Mouse (Mus musculus) urinary bladder, postnatal 36 days (tissue): ENCODE data around the gene Srl.
"Not testable (repeated sequence)": the region's sequence is repeated elsewhere in the genome, so short reads cannot be mapped to it uniquely, and the experiment has no call there.

ENCODE experiments used
- DNase-seq, 2 experiments: peaks; one replicate each; pipeline ENCODE4 v3.0.0; 2022; ENCODE audit warnings: low spot score in 2 of 2, mixed read lengths in 1 of 2

Srl gene

DNA sequence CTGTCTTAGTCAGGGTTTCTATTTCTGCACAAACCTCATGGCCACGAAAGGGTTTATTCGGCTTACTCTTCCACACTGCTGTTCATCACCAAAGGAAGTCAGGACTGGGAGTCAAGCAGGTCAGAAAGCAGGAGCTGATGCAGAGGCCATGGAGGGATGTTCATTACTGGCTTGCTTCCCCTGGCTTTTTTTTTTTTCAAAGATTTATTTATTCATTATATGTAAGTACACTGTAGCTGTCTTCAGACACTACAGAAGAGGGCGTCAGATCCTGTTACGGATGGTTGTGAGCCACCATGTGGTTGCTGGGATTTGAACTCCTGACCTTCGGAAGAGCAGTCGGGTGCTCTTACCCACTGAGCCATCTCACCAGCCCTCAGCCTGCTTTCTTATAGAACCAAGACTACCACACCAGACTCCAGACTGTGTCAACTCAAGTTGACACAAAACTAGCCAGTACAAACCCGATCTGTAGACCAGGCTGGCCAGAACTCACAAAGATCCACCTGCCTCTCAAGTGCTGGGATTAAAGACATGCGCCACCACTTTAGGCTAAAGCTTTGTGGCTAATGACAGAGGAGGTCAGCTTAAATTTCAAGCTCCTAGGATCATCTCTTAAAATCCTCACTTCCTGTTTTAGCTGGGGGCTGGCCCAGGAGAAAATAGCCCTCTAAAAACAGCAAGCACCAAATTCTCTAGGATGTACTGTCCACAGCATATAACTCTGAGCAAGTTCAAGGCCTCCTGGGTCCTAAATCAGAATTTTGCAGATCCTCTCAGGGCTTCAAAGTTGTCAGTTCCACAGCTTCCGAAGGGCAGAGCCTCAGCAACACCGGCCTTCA, 67.4 kb downstream of the Srl start:
- DNase-seq, result not testable (repeated sequence)

DNA sequence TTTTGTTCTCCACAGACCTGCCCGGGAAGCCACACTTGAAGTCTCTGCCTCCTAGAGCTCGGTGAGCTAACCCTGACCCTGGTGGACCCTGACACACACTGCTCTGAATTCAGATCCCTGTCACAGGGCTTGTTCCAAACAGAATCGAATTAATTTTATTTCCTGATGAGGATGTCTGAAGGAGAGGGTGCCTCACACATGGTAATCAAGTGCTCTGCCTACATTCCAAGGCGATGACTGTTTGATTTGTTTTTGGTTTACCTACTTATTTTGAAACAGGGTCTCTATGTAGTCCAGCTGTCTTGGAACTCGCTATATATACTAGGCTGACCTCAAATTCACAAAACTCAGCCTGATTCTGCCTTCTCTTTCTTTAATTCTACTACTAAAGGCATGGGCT, 68.4 kb downstream of the Srl start:
- no peak for DNase-seq

DNA sequence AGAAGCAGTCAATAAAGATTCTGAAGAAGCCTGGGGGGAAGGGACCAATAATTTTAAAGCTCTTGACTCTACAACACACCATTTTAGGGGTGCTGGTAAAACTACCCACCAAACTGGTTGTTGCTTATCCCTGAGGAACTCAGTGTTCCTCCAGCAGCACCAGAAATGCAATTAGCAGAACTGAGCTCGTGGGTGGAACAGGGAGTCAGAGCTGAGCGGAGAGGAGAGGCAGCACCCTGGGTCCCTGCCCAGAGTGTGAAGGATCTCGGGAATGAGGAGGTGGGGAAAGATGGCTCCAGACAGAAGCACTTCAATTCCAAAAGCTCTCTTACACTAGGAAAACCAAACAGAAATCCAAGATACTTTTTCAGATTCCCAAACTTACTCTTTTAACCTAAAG, 68.9 kb downstream of the Srl start:
- peak; percentile 31 to 74 for DNase-seq

DNA sequence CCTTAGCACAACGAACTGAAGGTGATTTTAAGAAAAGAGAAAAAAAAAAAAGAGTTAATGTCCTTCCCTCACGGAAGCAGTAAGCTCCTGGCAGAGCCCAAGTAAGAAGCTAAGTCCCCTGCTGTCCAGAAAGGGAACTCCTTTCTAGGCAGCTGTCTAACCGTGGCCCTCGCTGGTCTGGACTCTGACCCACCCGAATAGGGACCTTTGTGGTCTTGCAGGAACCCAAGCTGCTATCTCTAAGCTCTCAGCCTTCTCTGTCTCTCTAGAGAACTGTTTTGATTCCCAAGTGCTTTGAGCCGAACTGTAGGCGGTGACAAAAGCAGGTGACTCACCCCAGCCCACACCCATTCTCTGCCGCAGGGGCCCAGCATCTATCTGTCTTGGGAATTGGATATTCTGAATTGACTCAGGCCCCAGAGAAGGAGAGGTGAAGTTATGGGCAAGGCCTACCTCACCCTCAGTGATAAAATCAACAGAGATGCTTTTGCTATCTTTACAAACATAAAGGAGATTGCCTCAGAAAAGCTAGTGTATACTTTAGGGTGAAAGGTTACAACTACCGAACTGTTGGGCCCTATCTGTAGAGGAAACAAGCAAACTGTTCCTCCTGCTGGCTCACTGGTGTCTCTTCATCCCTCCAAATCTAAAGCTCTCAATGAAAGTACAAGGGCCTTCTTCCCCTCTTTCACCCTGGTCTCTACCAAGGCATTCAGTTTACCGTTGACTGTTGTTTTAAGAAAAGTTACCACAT, 71.8 kb downstream of the Srl start:
- DNase-seq, result peak in 1 of 2 experiments; percentile 41

DNA sequence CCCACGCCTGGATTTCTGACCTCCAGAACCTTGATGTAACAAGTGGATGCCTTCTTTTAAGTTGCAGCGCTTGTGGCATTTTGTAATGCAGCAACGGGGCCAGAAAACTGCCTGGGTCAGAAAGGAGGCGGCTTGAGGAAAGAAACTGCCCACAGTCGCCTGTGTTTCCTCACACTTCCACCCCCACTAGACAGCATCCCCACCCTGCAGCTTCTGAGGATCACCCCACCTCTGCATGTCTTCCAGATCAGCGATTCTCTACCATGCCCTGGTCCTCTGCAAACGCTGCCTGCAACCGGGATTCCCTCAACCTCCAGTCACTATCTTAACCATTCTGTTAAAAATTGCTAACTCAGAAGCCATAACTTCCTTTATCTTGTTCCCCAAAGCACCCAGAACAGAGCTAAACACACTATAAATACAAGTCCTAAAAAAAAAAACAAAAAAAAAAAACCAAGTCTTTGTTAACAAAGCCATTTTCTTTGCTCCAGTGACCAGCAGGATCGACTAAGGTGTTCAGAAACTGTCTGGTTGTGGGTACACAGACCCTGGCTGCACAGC, 77.0 kb downstream of the Srl start:
- no peak for DNase-seq

DNA sequence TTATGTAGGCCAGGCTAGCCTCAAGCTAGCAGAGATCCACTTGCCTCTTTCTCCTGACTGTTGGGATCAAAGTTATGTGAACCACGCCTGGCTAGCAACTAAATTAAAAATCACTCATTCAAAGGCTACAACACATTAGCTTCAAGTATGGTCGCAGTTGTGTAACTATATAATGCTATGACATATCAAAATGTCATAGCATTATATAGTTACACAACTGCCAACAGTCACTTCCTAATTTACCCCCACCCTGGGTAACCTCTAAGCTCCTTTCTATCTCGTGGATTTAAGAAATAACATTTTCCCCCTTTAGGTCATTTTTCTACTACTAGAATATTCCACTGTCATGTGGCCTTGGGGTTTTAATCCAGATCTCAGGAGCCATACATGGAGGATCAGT, 83.7 kb downstream of the Srl start:
- no peak for DNase-seq

DNA sequence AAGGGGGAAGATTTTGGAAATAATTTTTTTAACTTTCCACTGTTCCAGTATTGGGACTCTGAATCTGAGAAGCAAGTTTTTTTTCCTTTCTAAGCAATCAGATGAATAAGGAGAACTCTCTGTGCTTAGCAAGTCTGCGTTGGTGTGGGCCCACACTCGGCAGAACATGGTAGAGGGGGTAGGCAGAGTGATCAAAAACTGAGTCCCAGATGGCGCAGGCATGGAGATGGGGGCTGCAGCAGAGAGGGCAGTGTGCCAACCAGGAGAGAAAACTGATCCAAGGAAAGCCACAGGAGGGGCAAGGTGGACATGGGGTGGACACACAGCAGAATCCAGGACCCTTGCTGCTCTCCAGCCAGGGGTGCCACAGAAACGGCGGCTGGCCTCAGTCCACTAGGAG, 85.2 kb downstream of the Srl start:
- DNase-seq, result no peak

DNA sequence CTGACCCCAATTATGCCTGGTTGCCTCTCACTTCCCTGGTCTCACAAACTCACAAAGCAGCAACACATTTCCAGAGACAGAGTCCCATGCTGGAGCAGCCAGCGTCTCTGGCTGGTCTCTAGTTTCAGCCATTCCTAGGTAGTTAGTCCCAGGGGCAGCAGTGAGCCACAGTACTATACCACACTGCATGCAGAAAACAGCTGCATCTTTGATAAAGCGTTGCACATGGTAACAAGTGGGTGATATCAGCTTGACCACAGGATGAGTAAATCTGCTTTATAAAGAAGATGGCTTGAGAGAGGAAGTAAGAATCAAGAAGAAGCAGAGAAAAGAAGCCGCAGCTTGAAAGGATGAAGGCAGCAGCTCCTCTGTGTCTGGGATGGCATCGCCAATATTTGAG, 85.9 kb downstream of the Srl start:
- DNase-seq, result no peak

DNA sequence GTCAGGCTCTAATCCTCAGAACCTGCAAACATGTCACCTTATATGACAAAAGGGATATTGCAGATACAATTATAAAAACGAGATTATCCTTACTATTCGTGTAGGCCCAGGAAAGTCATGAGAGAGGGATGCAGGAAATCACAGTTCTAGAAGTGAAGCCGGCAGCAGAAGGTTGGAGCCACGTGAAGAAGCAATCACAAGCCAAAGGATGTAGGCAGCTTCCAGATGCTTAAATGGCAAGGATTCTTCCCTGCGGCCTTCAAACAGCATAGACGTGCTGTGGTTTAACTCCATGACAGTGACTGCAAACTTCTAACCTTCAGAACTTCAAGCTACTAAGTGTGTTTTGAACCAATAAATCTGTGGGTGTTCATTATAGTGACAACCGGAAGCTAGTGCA, 87.1 kb downstream of the Srl start:
- no peak for DNase-seq

DNA sequence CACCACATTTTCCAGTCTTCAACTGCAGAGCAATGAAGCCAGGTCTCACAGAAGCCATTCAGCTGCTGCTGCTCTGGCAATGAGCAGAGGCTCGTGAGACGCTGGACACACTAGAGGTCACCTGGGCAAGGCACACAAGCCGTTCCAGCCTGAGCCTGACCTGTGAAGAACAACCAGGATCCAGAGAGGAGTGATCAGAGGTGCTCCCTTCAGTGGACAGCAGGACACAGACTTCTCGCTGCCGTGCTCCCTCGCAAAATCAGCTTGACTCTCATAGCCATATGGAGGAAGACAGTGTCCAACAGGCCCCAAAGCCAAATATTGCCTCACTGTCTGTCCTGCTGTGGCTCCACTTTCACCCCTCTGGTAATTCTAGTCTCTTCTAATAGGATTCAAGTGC, 92.2 kb downstream of the Srl start:
- no peak for DNase-seq

DNA sequence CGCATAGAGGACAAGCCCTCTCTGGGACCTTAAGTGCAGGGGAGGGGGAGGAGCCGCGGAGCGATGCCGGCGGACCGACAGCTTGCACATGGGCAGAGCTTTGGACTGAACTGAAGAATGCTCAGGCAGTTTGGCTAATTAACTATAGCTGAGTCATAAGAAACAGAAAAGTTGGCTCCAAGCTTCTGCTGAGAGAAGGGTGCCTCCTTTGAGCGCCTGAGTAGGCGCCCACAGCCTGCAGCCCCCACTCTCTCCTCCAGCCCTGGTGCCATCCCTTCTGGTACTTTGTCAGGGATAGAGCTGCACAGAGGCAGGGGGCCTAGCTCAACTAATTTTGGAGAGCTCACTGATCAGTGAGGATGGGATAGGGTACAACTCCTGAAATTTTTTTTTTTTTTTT, 93.4 kb downstream of the Srl start:
- peak; percentile 12 to 31 for DNase-seq

DNA sequence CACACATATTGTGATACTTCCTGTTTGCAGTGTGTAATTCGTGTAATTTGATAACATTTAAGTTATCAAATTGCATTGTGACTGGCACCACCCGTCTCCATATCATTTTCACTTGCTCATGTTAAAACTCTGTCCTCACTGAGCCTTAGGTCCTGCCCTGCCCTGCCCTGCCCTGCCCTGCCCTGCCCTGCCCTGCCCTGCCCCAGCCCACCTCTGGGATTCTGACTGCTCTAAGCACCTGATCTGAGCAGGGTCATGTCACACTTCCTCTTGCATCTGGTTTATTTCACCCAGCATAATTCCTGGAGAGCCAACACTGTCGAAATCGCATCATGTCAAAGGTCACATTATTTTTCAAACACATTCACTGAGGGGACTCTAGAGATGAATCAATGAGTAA, 95.2 kb downstream of the Srl start:
- no peak for DNase-seq

DNA sequence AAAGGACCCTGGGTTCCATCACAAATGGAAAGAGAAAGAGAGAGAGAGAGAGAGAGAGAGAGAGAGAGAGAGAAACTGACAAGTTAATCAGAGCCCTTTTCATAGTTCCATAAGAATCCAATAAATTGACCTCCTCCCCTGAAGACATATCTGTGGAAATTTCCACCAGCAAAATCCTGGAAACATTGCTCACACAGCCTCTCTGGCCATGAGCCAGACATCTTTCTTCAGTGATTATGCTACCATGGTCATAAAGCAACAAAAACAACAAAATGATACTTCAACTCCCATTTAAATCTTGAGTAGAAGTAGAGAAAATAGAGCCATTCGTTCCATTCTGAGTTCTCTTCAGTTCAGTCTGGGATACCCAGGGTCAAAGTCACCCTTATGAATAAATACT, 97.2 kb downstream of the Srl start:
- no peak for DNase-seq

DNA sequence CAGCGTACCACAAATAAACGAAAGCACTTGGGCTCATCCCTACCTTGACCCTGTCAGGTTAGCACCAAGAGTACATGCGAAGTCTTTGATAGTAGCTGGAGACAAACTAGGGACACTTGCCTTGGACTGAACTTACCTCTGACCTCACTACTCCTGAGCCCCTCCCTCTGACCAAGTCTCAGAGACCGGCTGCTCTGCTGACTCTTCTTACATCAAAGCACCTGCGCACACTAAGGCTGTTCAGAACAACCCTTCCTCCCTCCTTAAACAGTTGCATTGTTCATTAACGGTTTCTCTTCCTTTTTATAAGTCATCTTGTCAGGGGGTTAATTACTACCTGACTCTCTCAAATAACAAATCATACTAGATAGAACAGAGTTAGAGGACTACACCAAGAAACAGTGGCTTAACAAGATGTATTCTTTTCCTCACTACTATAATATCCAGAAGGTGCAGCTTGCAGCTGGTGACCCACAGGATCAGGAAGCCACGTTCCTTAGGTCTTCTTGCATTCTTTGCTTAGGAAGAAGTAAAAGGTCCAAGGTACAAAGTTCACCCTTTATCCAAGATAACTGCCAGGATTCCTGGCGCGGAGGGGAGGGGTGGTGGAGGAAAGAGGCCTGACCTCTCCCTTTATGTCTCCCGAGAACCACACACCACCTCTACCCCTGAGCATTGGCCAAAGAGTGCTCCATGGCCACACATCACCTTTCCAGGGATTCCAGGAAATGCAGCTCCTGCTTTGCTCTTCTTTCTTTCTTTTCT, 102.1 kb downstream of the Srl start:
- DNase-seq, result no peak

DNA sequence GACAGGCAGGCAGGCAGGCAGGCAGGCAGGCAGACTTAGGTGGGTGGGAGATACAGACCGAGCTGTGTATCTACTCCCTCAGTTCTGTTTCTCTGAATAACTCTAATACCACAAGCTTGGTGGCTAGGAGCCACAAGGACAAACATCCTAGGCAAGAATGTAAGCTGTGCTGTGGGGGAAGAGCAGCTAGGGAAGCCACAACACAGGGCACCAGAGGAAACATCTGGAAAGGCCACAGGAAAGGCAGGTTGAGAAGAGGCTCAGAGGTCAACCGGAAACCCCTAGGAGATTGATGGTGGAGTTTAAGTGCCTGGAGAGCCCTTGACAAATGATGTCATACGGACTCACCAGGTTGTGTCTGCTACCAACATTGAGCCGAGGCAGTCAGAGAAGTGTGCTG, 104.9 kb downstream of the Srl start:
- no peak for DNase-seq

DNA sequence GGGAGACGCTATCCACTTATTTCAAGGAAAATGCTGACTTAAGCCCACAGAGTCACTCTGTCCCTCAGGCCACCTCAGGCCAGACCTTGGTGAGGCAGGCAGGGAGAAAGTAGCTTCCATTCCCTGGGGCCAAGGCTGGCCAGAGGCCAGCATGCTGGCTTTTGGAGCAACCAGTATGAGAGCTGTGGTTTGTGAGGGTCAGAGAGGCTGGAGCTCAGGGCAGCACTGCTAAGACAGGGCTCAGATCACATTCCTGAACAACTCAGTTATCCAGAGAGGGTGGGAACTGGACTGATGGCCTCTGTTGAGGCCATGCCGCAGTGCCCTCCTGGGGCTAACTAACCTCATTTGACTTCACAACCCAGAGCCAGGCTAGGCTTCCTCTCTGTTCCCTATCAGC, 106.2 kb downstream of the Srl start:
- DNase-seq, result no peak

DNA sequence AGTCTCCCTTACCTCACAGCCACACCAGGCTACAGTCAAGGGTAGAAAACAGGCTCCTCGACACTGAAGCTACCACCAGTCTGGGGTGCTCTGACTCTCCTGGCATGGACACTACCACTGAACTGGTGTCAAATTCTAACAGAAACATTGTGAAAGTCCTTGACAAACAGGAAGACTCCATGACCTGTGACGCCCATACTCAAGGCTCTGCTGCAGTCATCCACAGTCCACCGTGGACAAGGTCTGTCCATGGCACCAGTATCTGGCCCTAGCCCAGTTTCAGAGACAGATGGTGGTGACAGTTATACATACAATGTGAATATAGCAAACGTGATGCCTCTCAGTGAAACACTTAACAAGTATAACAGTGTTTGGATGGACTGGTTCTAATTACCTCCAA, 109.8 kb downstream of the Srl start:
- no peak for DNase-seq

DNA sequence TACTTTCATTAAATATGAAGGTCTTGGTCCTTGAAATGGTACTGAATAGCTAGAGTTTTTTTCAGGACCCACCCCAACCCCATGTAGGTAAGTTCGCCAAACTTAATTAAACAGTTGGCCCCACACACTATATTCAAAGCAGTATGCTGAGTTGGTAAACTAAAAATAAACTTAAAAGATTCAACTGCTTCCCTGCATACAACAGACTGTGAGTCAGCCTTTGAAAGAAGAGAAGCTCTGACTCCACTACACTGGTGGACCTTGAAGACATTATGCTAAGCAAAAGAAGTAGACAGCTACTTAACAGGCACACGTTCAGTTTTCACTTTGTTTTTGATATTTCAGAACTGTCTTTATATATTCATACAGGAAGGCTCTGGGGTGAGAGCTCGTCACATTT, 110.6 kb downstream of the Srl start:
- DNase-seq, result no peak

DNA sequence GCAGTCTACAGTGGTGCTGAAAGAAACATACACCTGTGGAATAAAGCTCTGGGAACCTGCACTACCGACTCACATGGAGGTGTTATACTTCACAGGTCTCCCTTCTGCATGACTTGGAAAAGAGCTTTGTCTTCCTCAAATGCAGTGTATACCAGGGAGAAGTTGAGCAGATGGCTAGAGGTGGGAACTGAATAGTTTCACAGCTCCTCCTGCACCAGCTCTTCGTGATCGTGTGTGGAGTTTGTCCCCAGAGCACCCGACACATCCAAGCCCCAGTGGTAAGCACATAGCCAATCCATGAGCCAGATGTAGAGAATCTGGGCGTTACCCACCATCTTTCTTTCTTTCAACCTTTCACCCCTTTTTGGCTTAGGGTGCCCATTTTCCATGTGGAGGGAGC, 111.4 kb downstream of the Srl start:
- DNase-seq, result no peak
